Mouse (Mus musculus) cerebellum, postnatal 10 days (tissue): Measurements from ENCODE around the gene Arntl.

ENCODE experiments used
- DNase-seq, 2 experiments: peaks; one replicate each; pipeline ENCODE4 v3.0.0; 2021; ENCODE audit warnings: mixed read lengths in 2 of 2

The Arntl gene

GRCm38 (mm10) chr7:113297813-113298212, 90.5 kb downstream of the Arntl start:
- DNase-seq = no peak

- no peak for DNase-seq
Observed at GRCm38 (mm10) chr7:113310136-113310535, 102.9 kb downstream of the Arntl start.

- DNase-seq = peak; percentile 83 to 86
Observed at GRCm38 (mm10) chr7:113311784-113312183, 104.5 kb downstream of the Arntl start.

DNA sequence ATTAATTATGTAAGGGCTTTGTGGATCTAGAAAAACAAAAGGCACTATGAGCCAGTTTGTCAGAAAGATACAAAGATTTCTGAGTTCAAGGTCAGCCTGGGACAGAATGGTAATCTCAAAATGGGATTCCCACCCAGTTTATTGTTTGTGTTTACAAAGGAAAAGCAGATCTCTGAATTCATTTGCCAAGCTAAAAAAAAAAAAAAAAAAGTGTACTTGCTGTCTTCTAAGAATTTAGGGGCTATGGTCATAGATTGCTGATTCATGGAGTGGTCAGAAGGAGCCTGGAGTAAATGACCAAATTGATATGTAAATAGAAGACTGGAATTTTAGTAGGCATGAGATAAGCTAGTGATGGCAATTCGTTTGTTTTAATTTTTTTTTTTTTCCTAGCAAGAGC, 112.9 kb downstream of the Arntl start:
- DNase-seq = no peak

- no peak for DNase-seq
Observed at GRCm38 (mm10) chr7:113334036-113334435, 126.8 kb downstream of the Arntl start.

DNA sequence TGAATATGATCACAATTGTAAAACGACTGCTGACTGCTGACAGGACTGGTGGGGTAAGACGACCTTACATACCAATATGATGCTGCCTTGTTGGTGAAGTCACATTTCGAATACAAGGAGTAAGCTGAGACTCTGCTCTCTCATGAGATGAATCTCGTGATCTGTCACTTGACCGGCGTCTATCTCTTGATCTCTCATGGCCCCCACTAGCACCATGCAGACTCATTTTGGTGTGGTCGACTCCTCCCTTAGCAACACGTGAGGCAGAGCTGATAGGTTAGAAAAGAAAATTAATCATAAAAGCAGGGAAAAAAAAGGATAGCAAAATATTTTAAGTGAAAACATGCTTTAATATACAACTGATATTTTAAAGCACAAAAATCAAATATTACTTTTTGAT, 128.0 kb downstream of the Arntl start:
- no peak for DNase-seq

- peak; percentile 88 to 92 for DNase-seq
Observed at GRCm38 (mm10) chr7:113347271-113347670, 140.0 kb downstream of the Arntl start.

DNA sequence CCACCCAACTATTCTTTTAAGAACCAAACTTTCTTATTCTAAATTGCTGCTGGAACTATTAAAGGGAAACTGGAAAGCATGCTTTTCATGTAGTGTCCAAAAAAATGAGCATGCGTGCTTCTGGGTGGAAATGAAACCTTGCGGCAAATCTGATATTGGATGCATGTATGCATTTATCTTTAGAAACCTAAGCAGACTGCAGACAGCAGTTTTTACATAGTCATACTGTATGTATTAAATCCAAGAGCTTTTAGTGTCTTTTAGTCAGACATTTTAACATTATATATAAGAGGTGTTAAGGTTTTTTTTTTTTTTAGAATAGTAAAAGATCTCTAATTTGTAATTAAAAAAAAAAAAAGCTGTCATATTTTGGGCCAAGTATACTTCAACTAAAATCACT, 140.4 kb downstream of the Arntl start:
- no peak for DNase-seq

DNA sequence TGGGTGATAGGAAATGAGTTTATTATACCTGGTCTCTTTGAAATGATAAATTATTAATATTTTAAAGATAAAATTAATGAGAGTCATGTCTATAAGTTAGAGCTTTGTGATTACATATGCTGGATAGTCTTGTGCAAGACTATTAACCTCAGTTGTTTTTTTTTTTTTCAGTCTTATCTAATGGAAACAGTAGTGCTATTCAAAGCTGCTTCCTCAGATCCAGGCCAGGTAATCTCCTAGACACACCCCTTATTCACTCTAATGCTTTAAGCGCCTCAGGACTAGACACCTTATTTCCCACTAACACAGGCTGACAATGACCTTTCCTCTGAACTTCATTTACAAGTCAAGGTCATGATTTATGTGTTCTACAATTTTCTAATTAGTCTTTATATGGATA, 141.8 kb downstream of the Arntl start:
- no peak for DNase-seq
